Comparison of ENCODE assay signal across 19 mouse cellular contexts in genomic region chr2:55470006-55470405, GRCm38 (mm10). TPM values are rescaled to one million over a fixed set of nuclear protein-coding genes. Genes with fewer than 3 reads are reported as not detected.
"Had no signal": no experiment of that assay in that cellular context is flagged by ENCODE, and none has a peak within 500 bp of the region (broad histone marks: within the 10 kb centered on the region; RNA-seq: fewer than 3 reads in every experiment).

No protein-coding gene starts in this region.

- ATAC-seq: liver, embryonic 12.5 days; midbrain, embryonic 13.5 days; midbrain, embryonic 15.5 days had no signal

- H3K27me3 ChIP-seq: liver, embryonic 12.5 days; lung, embryonic 15.5 days; megakaryocyte, embryonic 14.5 days; midbrain, embryonic 13.5 days; midbrain, embryonic 15.5 days; neural tube, embryonic 12.5 days had no signal

- DNase-seq: retina, postnatal 1 day; right cerebral cortex, adult 18-20 months; right cerebral cortex, postnatal 25 days; right cerebral cortex, postnatal 4 days; spleen, adult 18-20 months; thymus, adult 18-20 months; thymus, postnatal 14 days; thymus, postnatal 36 days had no signal

- H3K9me3 ChIP-seq: liver, embryonic 12.5 days; lung, embryonic 15.5 days; midbrain, embryonic 13.5 days; midbrain, embryonic 15.5 days; neural tube, embryonic 12.5 days had no signal

- H3K4me3 ChIP-seq: liver, embryonic 12.5 days; lung, embryonic 15.5 days; megakaryocyte, embryonic 14.5 days; midbrain, embryonic 13.5 days; midbrain, embryonic 15.5 days; neural tube, embryonic 12.5 days had no signal

- H3K27ac ChIP-seq: liver, embryonic 12.5 days; liver, embryonic 14.5 days; lung, embryonic 15.5 days; macrophage; midbrain, embryonic 13.5 days; midbrain, embryonic 15.5 days; neural tube, embryonic 12.5 days had no signal

- H3K4me2 ChIP-seq: liver, embryonic 12.5 days; lung, embryonic 15.5 days; midbrain, embryonic 11.5 days; midbrain, embryonic 13.5 days; midbrain, embryonic 15.5 days; neural tube, embryonic 12.5 days had no signal

- H3K4me1 ChIP-seq: liver, embryonic 12.5 days; lung, embryonic 15.5 days; megakaryocyte, embryonic 14.5 days; midbrain, embryonic 13.5 days; midbrain, embryonic 15.5 days; neural tube, embryonic 12.5 days had no signal

- H3K9ac ChIP-seq: liver, embryonic 12.5 days; liver, embryonic 14.5 days; lung, embryonic 15.5 days; midbrain, embryonic 13.5 days; midbrain, embryonic 15.5 days; neural tube, embryonic 12.5 days had no signal

- H3K36me3 ChIP-seq: liver, embryonic 12.5 days; lung, embryonic 15.5 days; midbrain, embryonic 13.5 days; midbrain, embryonic 15.5 days; neural tube, embryonic 12.5 days had no signal

RNA-seq across cellular contexts. Expression of gene Kcnj3, which starts 34.2 kb away (rescaled TPM):
- polyA plus RNA-seq: liver, adult 2 months; liver, embryonic 16.5 days; macrophage had no signal
